Mouse (Mus musculus): ENCODE measurements around the gene Hist1h2ad. TPM values are rescaled to one million over a fixed set of nuclear protein-coding genes. Genes with fewer than 3 reads are reported as not detected.
"Not testable (repeated sequence)": the region's sequence is repeated elsewhere in the genome, so short reads cannot be mapped to it uniquely, and the experiment has no call there.

The Hist1h2ad gene
- 10 to 100 TPM in 13 of 26 experiments, 1 to 10 TPM in 9, not detected in 4; 1.7 to 29.9 (median 13.5) TPM for total RNA-seq (2018; cell fraction: chromatin; rRNA removed)
- total RNA-seq (2018; cell fraction: cytosol; rRNA removed), result 10 to 100 TPM in 8 of 26 experiments, 1 to 10 TPM in 18; 1.8 to 22.0 (median 5.7) TPM
- total RNA-seq (2018; cell fraction: nucleus; rRNA removed), result 10 to 100 TPM in 6 of 26 experiments, 1 to 10 TPM in 16, not detected in 4; 2.3 to 19.6 (median 6.7) TPM
- not detected in 3 replicates for polyA plus RNA-seq (2018)

DNA sequence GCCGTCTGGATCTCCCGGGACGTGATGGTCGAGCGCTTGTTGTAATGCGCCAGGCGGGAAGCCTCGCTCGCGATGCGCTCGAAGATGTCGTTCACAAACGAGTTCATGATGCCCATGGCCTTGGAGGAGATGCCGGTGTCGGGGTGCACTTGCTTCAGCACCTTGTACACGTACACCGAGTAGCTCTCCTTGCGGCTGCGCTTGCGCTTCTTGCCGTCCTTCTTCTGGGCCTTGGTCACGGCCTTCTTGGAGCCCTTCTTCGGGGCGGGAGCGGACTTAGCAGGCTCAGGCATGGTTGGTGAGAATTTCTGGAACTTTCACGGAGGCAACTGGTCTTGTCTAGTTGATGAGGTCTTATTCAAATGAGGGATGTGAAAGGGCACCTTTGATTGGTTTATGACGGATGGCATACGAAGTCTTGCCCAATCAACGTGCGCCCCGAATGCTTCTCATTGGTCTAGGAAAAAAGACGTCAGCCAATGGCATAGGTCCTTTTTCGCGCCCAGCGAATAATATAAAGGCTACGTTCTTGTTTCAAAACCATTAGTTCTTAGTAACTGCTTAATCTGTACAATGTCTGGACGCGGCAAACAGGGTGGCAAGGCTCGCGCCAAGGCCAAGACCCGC is at the start of gene Hist1h2ad, which contains the start of gene Hist1h2bf:
Hist1h2ad (plus strand) TSS at position 484 of the 627 bp plus-strand sequence.
Hist1h2bf (minus strand) TSS at position 299 of the 627 bp plus-strand sequence.
- Histone ChIP-seq H3K79me2 (ENCODE audit: inconsistent target) (peaks cover 18% of the 10 kb centered on the region; the same call in 1 of the 2 replicates), H3K4me3 (ENCODE audit: inconsistent target) (peak within 1 kb of the TSS; percentile 41), H3K27ac (peak within 1 kb of the TSS; percentile 75)
- not testable (repeated sequence) for H3K36me3 ChIP-seq (ENCODE audit: inconsistent target)
- WGBS (ENCODE audit: missing documents), result under 1% methylated on average over 23 of the region's 42 CpGs

DNA sequence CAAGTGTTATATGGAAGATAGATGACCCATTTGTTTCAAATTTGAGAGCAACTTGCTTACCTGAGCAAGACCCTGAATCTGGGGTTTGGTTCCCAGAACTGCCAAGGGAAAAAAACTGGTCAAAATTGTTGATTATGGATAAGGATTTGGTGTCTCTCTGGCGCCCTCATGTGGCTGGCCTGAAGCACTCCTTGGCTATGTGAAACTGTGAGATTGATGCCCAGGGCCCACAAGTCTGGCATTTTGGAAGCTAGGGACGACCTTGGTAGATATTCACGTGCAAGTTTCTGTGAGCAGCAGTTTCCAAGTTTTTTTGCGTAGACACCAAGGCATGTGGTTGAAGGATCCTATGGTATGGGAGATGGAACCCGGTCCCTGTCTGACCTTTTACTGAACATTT is 49.5 kb upstream of the Hist1h2ad start:
- Histone ChIP-seq H3K36me3 (ENCODE audit: inconsistent target) (no peaks in the 10 kb centered on the region), H3K79me2 (ENCODE audit: inconsistent target) (no peaks in the 10 kb centered on the region), H3K4me3 (ENCODE audit: inconsistent target) (no peak overlapping the region), H3K27ac (no peak overlapping the region)
- WGBS (ENCODE audit: missing documents), result 18% methylated on average over 5 of the region's 5 CpGs

DNA sequence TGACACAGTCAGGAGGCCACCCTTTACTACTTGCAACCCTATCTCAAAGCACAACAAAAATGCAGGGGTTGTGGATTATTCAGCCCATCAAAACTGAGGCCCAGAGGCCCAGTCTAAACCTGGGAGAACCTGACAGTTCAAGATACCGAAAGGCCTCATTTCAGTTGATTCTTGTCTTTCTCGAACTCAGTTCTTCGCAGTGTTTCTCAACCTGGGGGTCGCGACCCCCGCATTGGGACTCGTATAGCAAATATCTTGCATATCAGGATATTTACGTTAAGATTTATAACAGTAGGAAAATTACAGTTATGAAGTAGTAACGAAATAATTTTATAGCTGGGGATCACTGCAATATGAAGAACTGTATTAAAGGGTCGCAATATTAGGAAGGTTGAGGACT is 48.3 kb upstream of the Hist1h2ad start:
- Histone ChIP-seq H3K79me2 (ENCODE audit: inconsistent target) (no peaks in the 10 kb centered on the region), H3K4me3 (ENCODE audit: inconsistent target) (peak overlapping the region; percentile 27; the same call in 1 of the 2 replicates), H3K27ac (no peak overlapping the region), H3K36me3 (ENCODE audit: inconsistent target) (no peaks in the 10 kb centered on the region)
- 6% methylated on average over 10 of the region's 10 CpGs for WGBS (ENCODE audit: missing documents)

DNA sequence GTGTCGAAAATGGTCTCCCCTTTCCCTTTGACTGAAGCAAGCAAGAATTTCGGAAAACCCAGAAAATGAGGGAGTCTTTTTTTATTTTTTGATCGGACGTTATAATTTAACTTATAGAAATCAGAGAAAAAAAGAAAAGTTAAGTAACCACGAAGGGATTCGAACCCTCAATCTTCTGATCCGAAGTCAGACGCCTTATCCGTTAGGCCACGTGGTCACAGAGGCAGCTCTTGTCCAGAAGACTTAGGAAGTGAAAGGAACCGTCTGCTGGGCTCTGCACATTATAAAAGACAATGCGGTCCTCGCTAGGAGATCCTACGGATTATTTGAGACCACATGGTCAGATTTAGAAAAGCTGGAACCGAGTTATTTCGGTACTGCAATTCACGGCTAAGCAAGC is 47.9 kb upstream of the Hist1h2ad start:
- peak overlapping the region; percentile 27 for H3K4me3 ChIP-seq (ENCODE audit: inconsistent target)
- H3K79me2 ChIP-seq (ENCODE audit: inconsistent target), result no peaks in the 10 kb centered on the region
- 1% methylated on average over 15 of the region's 17 CpGs for WGBS (ENCODE audit: missing documents)
- no peaks in the 10 kb centered on the region for H3K36me3 ChIP-seq (ENCODE audit: inconsistent target)
- H3K27ac ChIP-seq, result no peak overlapping the region

DNA sequence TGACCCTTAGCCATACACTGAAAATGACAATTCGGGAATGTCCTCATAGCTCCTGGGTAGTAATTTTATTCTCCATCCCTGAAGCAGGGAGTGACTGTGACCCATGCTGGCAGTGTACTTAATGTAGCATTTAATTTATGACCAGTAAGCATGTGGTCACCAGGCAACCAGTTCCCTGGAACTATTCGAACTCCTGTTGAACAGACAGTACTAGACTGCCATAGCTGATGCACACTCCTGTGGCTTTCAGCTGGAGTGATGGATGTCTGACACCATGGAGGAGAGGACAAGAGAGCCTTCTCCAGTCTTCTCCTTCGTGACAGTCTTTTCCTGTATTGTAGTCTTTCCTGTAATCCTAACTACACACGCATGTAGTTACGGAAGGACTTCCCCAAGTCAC is 45.2 kb upstream of the Hist1h2ad start:
- Histone ChIP-seq H3K79me2 (ENCODE audit: inconsistent target) (no peaks in the 10 kb centered on the region), H3K27ac (no peak overlapping the region), H3K36me3 (ENCODE audit: inconsistent target) (no peaks in the 10 kb centered on the region), H3K4me3 (ENCODE audit: inconsistent target) (no peak overlapping the region)
- 93% methylated on average over 5 of the region's 5 CpGs for WGBS (ENCODE audit: missing documents)

DNA sequence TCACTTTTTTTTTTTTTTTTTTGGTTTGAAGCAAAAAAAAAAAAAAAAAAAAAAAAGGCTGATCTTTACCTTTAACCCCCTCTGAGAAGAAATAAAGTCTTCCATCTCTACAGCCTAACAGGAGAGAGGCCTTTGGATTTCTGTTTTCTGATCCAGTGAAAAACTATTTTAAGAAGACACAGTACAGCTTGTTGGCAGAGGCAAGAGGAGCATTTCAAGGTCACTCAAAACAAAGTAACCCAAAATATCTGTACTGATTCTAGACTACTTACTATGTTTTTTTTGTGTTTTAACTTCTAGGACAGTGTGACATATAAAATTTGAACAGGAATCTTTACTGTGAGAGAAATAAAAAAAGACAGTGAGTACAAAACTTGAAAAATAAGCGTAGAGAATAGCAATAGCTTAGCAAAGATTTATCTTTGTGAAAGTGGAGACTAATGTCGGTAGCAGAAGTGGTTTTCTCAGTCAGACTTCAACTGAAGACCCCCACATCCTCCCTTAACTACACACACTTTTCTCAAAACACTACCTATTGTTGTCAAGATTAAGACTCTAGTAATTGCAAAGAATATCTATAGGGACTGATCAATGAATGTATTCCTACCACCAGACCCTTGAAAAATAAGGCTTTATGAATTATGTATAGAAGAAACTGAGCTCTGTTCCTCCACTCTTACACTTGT is 44.6 kb upstream of the Hist1h2ad start:
- 26% methylated on average over 2 of the region's 2 CpGs for WGBS (ENCODE audit: missing documents)
- H3K4me3 ChIP-seq (ENCODE audit: inconsistent target), result peak overlapping the region; percentile 58
- no peaks in the 10 kb centered on the region for H3K79me2 ChIP-seq (ENCODE audit: inconsistent target)
- no peaks in the 10 kb centered on the region for H3K36me3 ChIP-seq (ENCODE audit: inconsistent target)
- H3K27ac ChIP-seq, result peak overlapping the region; percentile 91; the same call in 1 of the 2 replicates

DNA sequence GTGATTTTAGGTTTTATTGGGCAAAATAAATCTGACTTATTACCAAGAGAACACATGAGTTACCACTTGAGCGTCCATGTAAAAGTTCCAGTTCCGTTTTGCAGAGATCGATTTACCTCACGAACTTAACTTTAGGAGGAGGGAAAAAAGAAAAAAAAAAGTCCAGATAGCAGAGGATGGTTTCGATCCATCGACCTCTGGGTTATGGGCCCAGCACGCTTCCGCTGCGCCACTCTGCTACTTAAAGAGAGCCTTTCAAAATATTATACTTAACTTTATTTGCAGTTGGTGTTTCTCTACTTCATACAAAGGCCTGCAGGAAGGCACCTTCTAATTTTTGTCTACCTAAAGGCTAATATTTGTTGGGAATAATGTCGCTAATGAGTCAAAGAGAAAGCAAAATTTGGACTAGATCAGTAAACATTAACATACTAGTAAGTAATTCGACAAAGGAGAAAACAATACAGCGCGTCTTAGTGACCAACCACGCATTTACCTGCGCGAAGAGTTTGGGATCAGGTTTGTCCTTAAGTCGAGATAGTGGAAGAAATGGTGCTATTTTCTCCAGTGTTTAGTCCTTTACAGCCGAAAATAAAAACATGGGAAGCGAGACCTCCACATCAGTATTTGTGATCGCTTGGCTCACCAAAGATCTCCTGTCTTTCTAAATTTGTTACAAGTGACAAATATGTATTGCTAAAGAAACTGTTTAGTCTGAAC is 43.8 kb upstream of the Hist1h2ad start:
- H3K36me3 ChIP-seq (ENCODE audit: inconsistent target), result no peaks in the 10 kb centered on the region
- H3K79me2 ChIP-seq (ENCODE audit: inconsistent target), result no peaks in the 10 kb centered on the region
- 2% methylated on average over 20 of the region's 20 CpGs for WGBS (ENCODE audit: missing documents)
- peak overlapping the region; percentile 91 for H3K27ac ChIP-seq
- H3K4me3 ChIP-seq (ENCODE audit: inconsistent target), result peak overlapping the region; percentile 58

DNA sequence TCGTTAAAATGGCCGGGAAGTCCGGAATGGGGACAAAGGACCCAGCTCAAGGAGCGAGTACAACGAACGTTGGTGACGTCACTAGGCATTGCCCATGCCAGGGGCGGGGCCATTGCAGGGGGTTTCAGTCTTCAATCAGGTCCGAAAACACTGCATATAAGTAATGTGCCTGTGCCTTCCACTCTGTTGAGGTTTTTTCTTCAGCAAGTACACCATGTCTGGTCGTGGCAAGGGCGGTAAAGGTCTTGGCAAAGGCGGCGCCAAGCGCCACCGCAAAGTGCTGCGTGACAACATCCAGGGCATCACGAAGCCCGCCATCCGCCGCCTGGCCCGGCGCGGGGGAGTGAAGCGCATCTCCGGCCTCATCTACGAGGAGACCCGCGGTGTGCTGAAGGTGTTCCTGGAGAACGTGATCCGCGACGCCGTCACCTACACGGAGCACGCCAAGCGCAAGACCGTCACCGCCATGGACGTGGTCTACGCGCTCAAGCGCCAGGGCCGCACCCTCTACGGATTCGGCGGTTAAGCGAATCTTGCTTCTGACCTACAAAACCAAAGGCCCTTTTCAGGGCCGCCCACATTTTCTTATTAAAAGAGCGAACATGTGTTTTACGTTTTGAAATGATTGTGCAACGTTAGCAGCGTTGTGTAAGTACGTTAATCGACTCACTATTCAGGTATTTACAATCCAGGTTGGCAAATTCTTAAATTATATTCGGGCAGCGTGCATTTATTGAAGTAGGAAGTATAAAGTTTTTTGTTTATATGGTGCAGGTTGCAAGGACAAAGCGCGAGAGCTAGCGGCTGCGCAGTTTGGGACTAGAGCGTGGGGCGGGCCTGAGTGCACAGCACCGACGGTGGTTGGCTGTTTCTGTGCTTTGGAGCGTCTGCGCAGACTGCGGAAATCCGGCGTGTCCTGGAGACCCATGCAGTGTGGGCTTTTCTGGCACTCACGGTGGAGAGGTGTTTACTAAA is 43.0 kb upstream of the Hist1h2ad start, which contains the start of gene Hist1h4h:
Hist1h4h (plus strand) TSS at position 150 of the 975 bp plus-strand sequence.
- Histone ChIP-seq H3K4me3 (ENCODE audit: inconsistent target) (peak within 1 kb of the TSS; percentile 58), H3K79me2 (ENCODE audit: inconsistent target) (no peaks in the 10 kb centered on the region), H3K27ac (peak within 1 kb of the TSS; percentile 91), H3K36me3 (ENCODE audit: inconsistent target) (no peaks in the 10 kb centered on the region)
- WGBS (ENCODE audit: missing documents), result under 1% methylated on average over 50 of the region's 70 CpGs

DNA sequence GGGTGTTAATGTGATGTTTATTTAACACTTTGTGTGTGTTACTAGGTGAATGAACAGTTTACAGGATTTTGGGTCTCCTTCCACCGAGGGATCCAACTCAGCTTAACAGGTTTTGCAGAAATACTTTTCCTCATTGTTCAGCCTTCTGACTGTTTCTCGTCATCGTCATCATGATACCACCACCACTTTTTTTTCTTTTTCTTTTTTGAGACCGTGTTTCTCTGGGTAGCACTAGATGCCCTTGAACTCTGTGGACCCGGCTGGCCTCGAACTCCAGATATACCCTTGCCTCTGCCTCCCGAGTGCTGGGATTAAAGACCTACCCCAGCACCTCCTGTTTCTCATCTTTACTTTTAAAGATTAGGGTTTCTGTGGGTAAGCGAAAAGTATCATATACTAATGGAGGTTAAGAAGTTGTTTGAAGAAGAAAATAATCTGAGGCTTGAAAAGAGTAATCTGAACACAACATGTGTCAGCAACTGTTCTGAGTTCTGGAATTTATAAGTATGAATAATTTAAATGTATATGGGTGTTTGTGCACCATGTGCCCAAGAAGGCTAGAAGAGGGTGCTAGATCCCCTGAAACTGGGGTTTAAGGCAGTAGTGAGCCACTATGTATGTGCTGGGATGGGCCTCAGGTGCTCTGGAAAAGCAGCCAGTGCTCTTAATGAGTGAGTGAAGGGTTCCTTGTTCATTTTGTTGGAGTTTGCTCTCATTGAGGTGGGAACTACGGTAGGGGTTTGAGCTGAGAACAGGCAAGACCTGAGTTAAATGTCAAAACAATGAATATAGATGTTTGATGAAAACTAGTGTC is 41.7 kb upstream of the Hist1h2ad start:
- H3K79me2 ChIP-seq (ENCODE audit: inconsistent target), result no peaks in the 10 kb centered on the region
- peak overlapping the region; percentile 91 for H3K27ac ChIP-seq
- 36% methylated on average over 9 of the region's 9 CpGs for WGBS (ENCODE audit: missing documents)
- H3K4me3 ChIP-seq (ENCODE audit: inconsistent target), result peak overlapping the region; percentile 37
- no peaks in the 10 kb centered on the region for H3K36me3 ChIP-seq (ENCODE audit: inconsistent target)

DNA sequence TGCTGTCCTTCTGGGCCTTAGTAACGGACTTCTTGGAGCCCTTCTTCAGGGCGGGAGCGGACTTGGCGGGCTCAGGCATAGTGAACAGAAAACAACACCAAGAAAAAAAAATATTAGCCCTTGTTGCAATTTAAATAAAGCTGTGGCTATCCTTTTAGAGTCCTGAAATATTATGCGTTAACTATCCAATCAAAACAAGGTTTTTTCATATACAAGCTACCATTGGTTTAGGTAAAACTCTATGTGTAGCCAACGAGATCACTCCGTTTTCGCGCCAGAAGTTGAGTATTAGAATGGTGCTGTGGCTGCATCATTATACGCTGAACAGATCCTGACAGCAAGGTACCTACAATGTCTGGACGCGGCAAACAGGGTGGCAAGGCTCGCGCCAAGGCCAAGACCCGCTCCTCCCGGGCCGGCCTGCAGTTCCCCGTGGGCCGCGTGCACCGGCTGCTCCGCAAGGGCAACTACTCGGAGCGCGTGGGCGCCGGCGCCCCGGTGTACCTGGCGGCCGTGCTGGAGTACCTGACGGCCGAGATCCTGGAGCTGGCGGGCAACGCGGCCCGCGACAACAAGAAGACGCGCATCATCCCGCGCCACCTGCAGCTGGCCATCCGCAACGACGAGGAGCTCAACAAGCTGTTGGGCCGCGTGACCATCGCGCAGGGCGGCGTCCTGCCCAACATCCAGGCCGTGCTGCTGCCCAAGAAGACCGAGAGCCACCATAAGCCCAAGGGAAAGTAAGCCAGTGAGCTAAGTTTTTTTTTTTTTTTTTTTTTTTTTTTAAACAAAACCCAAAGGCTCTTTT is 40.4 kb upstream of the Hist1h2ad start, which contains the start of gene Hist1h2af:
Hist1h2af (plus strand) TSS at position 347 of the 808 bp plus-strand sequence.
- WGBS (ENCODE audit: missing documents), result 4% methylated on average over 12 of the region's 53 CpGs
- Histone ChIP-seq H3K4me3 (ENCODE audit: inconsistent target) (peak within 1 kb of the TSS; percentile 41), H3K27ac (peak within 1 kb of the TSS; percentile 91)
- not testable (repeated sequence) for H3K79me2 ChIP-seq (ENCODE audit: inconsistent target); H3K36me3 ChIP-seq (ENCODE audit: inconsistent target)

DNA sequence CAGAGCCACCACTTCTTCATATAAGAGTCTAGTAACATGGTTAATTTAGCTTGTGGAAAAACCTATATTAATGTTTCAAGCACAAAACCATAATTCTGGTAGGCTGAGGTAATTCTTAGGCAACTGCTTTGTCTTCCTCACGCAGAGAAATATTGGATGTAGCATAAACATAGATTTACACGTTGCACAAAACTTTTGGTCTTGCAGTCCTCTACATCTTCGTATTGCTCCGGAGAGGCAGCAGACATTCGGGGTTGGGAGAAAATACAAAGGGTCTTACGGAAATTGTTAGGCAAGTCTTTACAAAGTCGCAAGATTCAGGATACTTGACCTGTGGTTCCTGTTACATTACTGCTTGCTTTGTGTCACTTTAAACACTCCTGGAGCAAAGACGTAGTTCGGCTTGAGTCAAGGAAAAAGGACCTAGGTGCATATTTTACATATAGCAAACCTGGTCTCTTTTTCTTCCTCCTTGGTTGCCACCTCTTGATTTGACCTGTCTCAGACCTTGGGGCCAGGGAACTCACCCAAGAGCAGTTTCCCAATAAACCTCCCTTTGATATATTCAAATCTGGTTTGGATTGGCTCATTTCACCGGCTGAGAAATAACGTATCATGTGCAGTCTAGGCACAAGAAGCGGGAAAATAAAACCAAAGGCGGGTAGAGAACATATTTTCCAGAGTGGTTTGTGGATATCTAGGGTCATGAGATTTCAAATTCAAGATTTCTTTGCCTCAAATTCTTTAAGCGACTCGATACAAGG is 39.6 kb upstream of the Hist1h2ad start:
- H3K79me2 ChIP-seq (ENCODE audit: inconsistent target), result no peaks in the 10 kb centered on the region
- WGBS (ENCODE audit: missing documents), result 1% methylated on average over 15 of the region's 15 CpGs
- peak overlapping the region; percentile 41 for H3K4me3 ChIP-seq (ENCODE audit: inconsistent target)
- H3K27ac ChIP-seq, result peak overlapping the region; percentile 89
- no peaks in the 10 kb centered on the region for H3K36me3 ChIP-seq (ENCODE audit: inconsistent target)
